Mouse (Mus musculus) urinary bladder, adult 18-20 months (tissue): ENCODE data around the gene BC061212.
"Not testable (repeated sequence)": the region's sequence is repeated elsewhere in the genome, so short reads cannot be mapped to it uniquely, and the experiment has no call there.

Source experiments
- DNase-seq, 2 experiments: peaks; one replicate each; pipeline ENCODE4 v3.0.0; 2022; ENCODE audit warnings: low spot score in 2 of 2, mixed read lengths in 2 of 2

BC061212 gene

DNA sequence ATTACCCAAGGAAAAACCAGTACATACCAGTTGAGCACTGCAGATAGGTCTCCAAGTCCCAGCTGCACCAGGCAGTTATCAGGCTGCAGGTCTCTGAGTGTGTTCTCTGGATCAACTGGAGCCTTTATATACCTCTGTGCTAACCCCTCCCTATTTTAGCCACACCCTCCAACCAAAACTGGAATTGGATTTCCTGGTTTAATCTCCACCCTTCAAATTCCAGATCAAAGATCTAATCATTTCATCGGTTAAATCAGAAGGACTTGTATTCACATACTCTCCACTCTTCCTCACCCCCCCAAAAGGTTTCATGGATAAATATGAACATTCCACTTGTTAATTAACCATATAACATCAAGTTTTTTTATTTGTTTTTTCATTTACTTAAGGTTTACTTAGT, at the start of gene BC061212:
BC061212 (minus strand) TSS at position 101 of the 400 bp plus-strand sequence.
- DNase-seq: not testable (repeated sequence)

DNA sequence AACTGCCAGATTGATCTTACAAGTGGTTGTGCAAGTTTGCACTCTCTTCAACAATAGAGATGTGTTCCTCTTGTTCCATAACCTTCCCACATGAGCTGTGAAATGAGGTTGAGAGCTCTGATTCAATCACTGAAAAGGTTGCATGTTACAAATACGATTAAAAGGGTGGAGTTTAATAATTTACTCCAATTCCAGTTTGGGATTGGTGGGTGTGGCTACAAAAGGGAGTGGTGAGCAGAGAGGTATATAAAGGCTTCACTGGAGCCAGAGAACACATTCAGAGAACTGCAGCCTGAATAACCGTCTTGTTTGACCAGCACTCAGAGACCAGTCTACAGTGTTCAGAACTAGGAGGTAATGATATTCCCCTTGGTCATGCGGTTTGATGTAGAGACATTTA, 5.7 kb upstream of the BC061212 start, which contains the start of gene Gm6351:
Gm6351 (plus strand) TSS at position 301 of the 400 bp plus-strand sequence.
- not testable (repeated sequence) for DNase-seq
